15 mouse cellular contexts compared by ENCODE assay signal in the genomic region with DNA sequence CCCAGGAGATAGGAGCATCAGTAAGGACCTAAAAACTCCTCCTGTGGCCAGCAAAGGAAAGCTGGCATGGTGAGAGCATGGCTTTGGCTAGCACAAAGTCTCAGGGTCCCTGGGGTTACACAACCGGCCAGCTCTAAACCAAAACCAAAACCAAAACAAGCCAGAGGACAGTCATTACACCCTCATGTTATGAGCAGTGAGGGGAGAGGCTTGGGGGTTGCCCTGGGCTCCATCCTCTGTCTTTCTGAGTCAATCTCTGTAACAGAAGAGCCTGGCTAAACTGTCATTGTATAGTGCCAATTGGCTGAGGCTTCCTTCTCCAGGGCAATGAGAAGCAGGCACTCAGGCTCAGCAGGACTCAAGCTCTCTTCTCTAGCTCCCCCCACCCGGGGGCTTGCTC. TPM values are rescaled to one million over a fixed set of nuclear protein-coding genes. Genes with fewer than 3 reads are reported as not detected.
DNase-seq lines count a peak whose midpoint lies in the region; ATAC-seq and TF ChIP-seq lines count a peak whose summit lies in the region.
"Had no signal": no experiment of that assay in that cellular context is flagged by ENCODE, and none has a peak within 500 bp of the region (broad histone marks: within the 10 kb centered on the region; RNA-seq: fewer than 3 reads in every experiment).

No protein-coding gene starts in this region.

- TF ChIP-seq RAD21 in CH12.LX (IDR thresholded peaks at IDR 0.05; ENCODE audit: low read depth, low read length) = no peak

- no peak for TF ChIP-seq POLR2A in CH12.LX (IDR thresholded peaks at IDR 0.05; ENCODE audit: low read depth, low read length)

- 0 out of 2 replicates have a peak overlapping the region, but pooled peaks have one; percentile 23 for H3K27ac ChIP-seq in hindbrain, embryonic 10.5 days
- H3K27ac ChIP-seq in hindbrain, embryonic 11.5 days (ENCODE audit: low read depth, low read length) = no peak overlapping the region
- H3K27ac ChIP-seq in CH12.LX (ENCODE audit: insufficient read depth, low read depth) = no peak overlapping the region
- H3K27ac ChIP-seq in forebrain, embryonic 14.5 days (ENCODE audit: low read depth, low read length) = no peak overlapping the region
- H3K27ac ChIP-seq: intestine, embryonic 15.5 days; midbrain, embryonic 12.5 days had no signal

- WGBS in hindbrain, embryonic 10.5 days = 67% methylated on average over 2 of the region's 2 CpGs
- WGBS in hindbrain, embryonic 11.5 days = 67% methylated on average over 2 of the region's 2 CpGs
- 71% methylated on average over 2 of the region's 2 CpGs for WGBS in forebrain, embryonic 14.5 days

- peaks cover 20% of the 10 kb centered on the region; the same call in 1 of the 2 replicates for H3K4me1 ChIP-seq in hindbrain, embryonic 10.5 days (replicated peaks)
- no peaks in the 10 kb centered on the region for H3K4me1 ChIP-seq in hindbrain, embryonic 11.5 days (replicated peaks; ENCODE audit: control insufficient read depth, insufficient read depth, low read length)
- peaks cover 5 to 16% of the 10 kb centered on the region in 2 experiments; a peak in 3 of 4 replicates for H3K4me1 ChIP-seq in CH12.LX (ENCODE audit: control insufficient read depth in 1 of 2, insufficient read depth in 2 of 2)
- no peaks in the 10 kb centered on the region for H3K4me1 ChIP-seq in forebrain, embryonic 14.5 days (ENCODE audit: control insufficient read depth, insufficient read depth, low read length)

- no peak for ATAC-seq in hindbrain, embryonic 11.5 days (ENCODE audit: low FRiP score)
- ATAC-seq in inflammation-experienced regulatory T-cells, adult 6 months = peak; percentile 54
- ATAC-seq in frontal cortex, adult (ENCODE audit: low TSS enrichment) = no peak
- no peak for ATAC-seq in forebrain, embryonic 14.5 days
- ATAC-seq: intestine, embryonic 15.5 days had no signal

- peaks cover 14% of the 10 kb centered on the region; the same call in 1 of the 2 replicates for H3K27me3 ChIP-seq in hindbrain, embryonic 10.5 days (ENCODE audit: insufficient read depth, poor library complexity, severe bottlenecking)
- no peaks in the 10 kb centered on the region for H3K27me3 ChIP-seq in hindbrain, embryonic 11.5 days (ENCODE audit: control insufficient read depth, insufficient read depth, low read length)
- H3K27me3 ChIP-seq in CH12.LX (replicated peaks) = no peaks in the 10 kb centered on the region
- no peaks in the 10 kb centered on the region for H3K27me3 ChIP-seq in forebrain, embryonic 14.5 days (replicated peaks; ENCODE audit: control insufficient read depth, insufficient read depth, low read length)
- H3K27me3 ChIP-seq: intestine, embryonic 15.5 days had no signal

- H3K9ac ChIP-seq in hindbrain, embryonic 11.5 days (ENCODE audit: low read depth, low read length) = no peak overlapping the region
- H3K9ac ChIP-seq in CH12.LX (ENCODE audit: insufficient read depth, low read depth) = no peak overlapping the region
- H3K9ac ChIP-seq in forebrain, embryonic 14.5 days (ENCODE audit: low read length) = no peak overlapping the region
- H3K9ac ChIP-seq: intestine, embryonic 15.5 days; midbrain, embryonic 12.5 days had no signal

- TF ChIP-seq CTCF in CH12.LX (conservative IDR thresholded peaks at IDR 0.05 in 1 of 2, IDR thresholded peaks at IDR 0.05 in 1 of 2; ENCODE audit: low read depth in 2 of 2, low read length in 2 of 2) = no peak

- H3K36me3 ChIP-seq in hindbrain, embryonic 10.5 days = no peaks in the 10 kb centered on the region
- H3K36me3 ChIP-seq in hindbrain, embryonic 11.5 days (ENCODE audit: control insufficient read depth, insufficient read depth, low read length) = no peaks in the 10 kb centered on the region
- H3K36me3 ChIP-seq in CH12.LX (replicated peaks in 1 of 2; ENCODE audit: control insufficient read depth in 1 of 2, insufficient read depth in 1 of 2, low read length in 1 of 2) = no peaks in the 10 kb centered on the region
- no peaks in the 10 kb centered on the region for H3K36me3 ChIP-seq in forebrain, embryonic 14.5 days (ENCODE audit: control insufficient read depth, insufficient read depth, low read length)
- H3K36me3 ChIP-seq: intestine, embryonic 15.5 days; midbrain, embryonic 12.5 days had no signal

- no peak overlapping the region for H3K4me3 ChIP-seq in hindbrain, embryonic 10.5 days
- H3K4me3 ChIP-seq in hindbrain, embryonic 11.5 days (ENCODE audit: low read depth, low read length) = no peak overlapping the region
- no peak overlapping the region for H3K4me3 ChIP-seq in CH12.LX (replicated peaks in 1 of 3; ENCODE audit: low read depth in 2 of 3, low read length in 2 of 3, poor library complexity in 1 of 3)
- no peak overlapping the region for H3K4me3 ChIP-seq in forebrain, embryonic 14.5 days (ENCODE audit: low read depth, low read length)
- H3K4me3 ChIP-seq: intestine, embryonic 15.5 days; midbrain, embryonic 12.5 days had no signal

- no peaks in the 10 kb centered on the region for H3K79me2 ChIP-seq in CH12.LX (replicated peaks; ENCODE audit: control insufficient read depth, extremely low read depth, insufficient read depth, poor library complexity, severe bottlenecking)

- in situ Hi-C loops in CH12.LX (cut with MboI; ENCODE audit: low pct_ligation_motif_present, low pct_unique_long_range_greater_than_20kb, low sequenced_read_pairs) = loop anchor here (5.0 kb wide), 1 partner anchor 36 kb away; no protein-coding TSS in a partner anchor

- TF ChIP-seq EP300 in CH12.LX (IDR thresholded peaks at IDR 0.05; ENCODE audit: low read length) = peak; percentile 92

- H3K4me2 ChIP-seq in hindbrain, embryonic 11.5 days (replicated peaks; ENCODE audit: low read depth, low read length) = no peak overlapping the region
- peak overlapping the region; percentile 45; the same call in 1 of the 2 replicates for H3K4me2 ChIP-seq in CH12.LX (ENCODE audit: insufficient read depth, low read depth, poor library complexity, severe bottlenecking)
- H3K4me2 ChIP-seq in forebrain, embryonic 14.5 days (ENCODE audit: low read length) = no peak overlapping the region
- H3K4me2 ChIP-seq: intestine, embryonic 15.5 days; liver, embryonic 11.5 days; midbrain, embryonic 12.5 days had no signal

- no peaks in the 10 kb centered on the region for H3K9me3 ChIP-seq in hindbrain, embryonic 10.5 days
- H3K9me3 ChIP-seq in hindbrain, embryonic 11.5 days (ENCODE audit: control insufficient read depth, low read length) = no peaks in the 10 kb centered on the region
- no peaks in the 10 kb centered on the region for H3K9me3 ChIP-seq in CH12.LX (replicated peaks; ENCODE audit: low read length)
- no peaks in the 10 kb centered on the region for H3K9me3 ChIP-seq in forebrain, embryonic 14.5 days (replicated peaks; ENCODE audit: control insufficient read depth, low read length)
- H3K9me3 ChIP-seq: intestine, embryonic 15.5 days; midbrain, embryonic 12.5 days had no signal

- dilution Hi-C loops in CH12.LX (cut with MboI; ENCODE audit: extremely low pct_ligation_motif_present, extremely low pct_unique_long_range_greater_than_20kb, low sequenced_read_pairs) = no loop called here

- no peak for DNase-seq in hindbrain, embryonic 10.5 days (ENCODE audit: low spot score)
- no peak for DNase-seq in hindbrain, embryonic 11.5 days (ENCODE audit: low spot score)
- DNase-seq in A20 (ENCODE audit: low read depth, low spot score) (peak; percentile 39), CH12.LX (ENCODE audit: extremely low read depth) (peak; percentile 48)
- no peak for DNase-seq in c-Kit-positive CD71-positive TER-119-positive erythroid progenitor cells, embryonic 14.5 days (ENCODE audit: low spot score)
- DNase-seq in forebrain, embryonic 14.5 days (ENCODE audit: low spot score) = no peak
- DNase-seq: adrenal gland, postnatal 10 days; cerebellum, postnatal 36 days; heart, postnatal 10 days; thymus, postnatal 4 days had no signal

TF ChIP-seq in CH12.LX, 34 proteins besides CTCF, POLR2A, EP300 and RAD21 (continues in another document):
- no peak for TF ChIP-seq HCFC1 (IDR thresholded peaks at IDR 0.05; ENCODE audit: low read depth, low read length)
- peak; percentile 98 for TF ChIP-seq IRF4 (IDR thresholded peaks at IDR 0.05; ENCODE audit: low read depth, low read length)
- peak; percentile 45; the same call in 1 of the 2 replicates for TF ChIP-seq CHD2 (IDR thresholded peaks at IDR 0.05; ENCODE audit: low read length)
- TF ChIP-seq MXI1 (IDR thresholded peaks at IDR 0.05; ENCODE audit: low read depth, low read length) = peak; percentile 72; the same call in 1 of the 2 replicates
- peak; percentile 24; the same call in 1 of the 2 replicates for TF ChIP-seq SIN3A (IDR thresholded peaks at IDR 0.05; ENCODE audit: low read length)
- peak; percentile 92 for TF ChIP-seq JUND (conservative IDR thresholded peaks at IDR 0.05; ENCODE audit: low read depth, low read length)
- peak; percentile 95 for TF ChIP-seq ETS1 (conservative IDR thresholded peaks at IDR 0.05; ENCODE audit: low read depth, low read length)
- TF ChIP-seq CHD1 (IDR thresholded peaks at IDR 0.05; ENCODE audit: low read depth, low read length) = no peak
- no peak for TF ChIP-seq ELF1 (IDR thresholded peaks at IDR 0.05; ENCODE audit: low read depth, low read length)
- peak; percentile 57; the same call in 1 of the 2 replicates for TF ChIP-seq MEF2A (IDR thresholded peaks at IDR 0.05; ENCODE audit: borderline replicate concordance, low read depth, low read length)
- no peak for TF ChIP-seq TBP (conservative IDR thresholded peaks at IDR 0.05; ENCODE audit: low read depth, low read length)
- no peak for TF ChIP-seq E2F4 (IDR thresholded peaks at IDR 0.05; ENCODE audit: insufficient replicate concordance, low read depth, low read length)
- TF ChIP-seq RCOR1 (conservative IDR thresholded peaks at IDR 0.05; ENCODE audit: low read depth, low read length) = peak; percentile 86
- peak; percentile 87 for TF ChIP-seq JUN (IDR thresholded peaks at IDR 0.05; ENCODE audit: insufficient read depth, low read depth, low read length)
- TF ChIP-seq BHLHE40 (IDR thresholded peaks at IDR 0.05; ENCODE audit: low read depth, low read length) = peak; percentile 39; the same call in 1 of the 2 replicates
- no peak for TF ChIP-seq ZNF384 (IDR thresholded peaks at IDR 0.05; ENCODE audit: low read depth, low read length)
- TF ChIP-seq MAZ (IDR thresholded peaks at IDR 0.05; ENCODE audit: low read depth, low read length) = 0 out of 2 replicates have a peak, but pooled peaks have one; percentile 22
- TF ChIP-seq NELFE (IDR thresholded peaks at IDR 0.05; ENCODE audit: low read depth, low read length) = no peak

RNA-seq across cellular contexts. Expression of a gene that starts 46.6 kb away (rescaled TPM):
- polyA plus RNA-seq in hindbrain, embryonic 10.5 days (2016; fragmentation: Nextera tagmentation; extraction: Ambion mirVana) = 360 and 369 TPM in 2 replicates
- polyA plus RNA-seq in hindbrain, embryonic 11.5 days (2014; fragmentation: Nextera tagmentation; extraction: Ambion mirVana) = 394 and 397 TPM in 2 replicates
- total RNA-seq in CH12.LX (2012; rRNA removed) = 11.5 and 12.4 TPM in 2 replicates
- 38.0 and 42.9 TPM in 2 replicates for total RNA-seq in CH12.LX (2014; rRNA removed)
- 13.7 and 14.2 TPM in 2 replicates for polyA plus RNA-seq in CH12.LX (2012; ENCODE audit: insufficient read length, low read depth)
- polyA plus RNA-seq in inflammation-experienced regulatory T-cells, adult 6 months (2017; shearing (Covaris generic)) = 1,000 to 10,000 TPM in 1 of 3 experiments, 100 to 1,000 TPM in 2; 414 to 1,496 (median 414) TPM
- polyA plus RNA-seq in forebrain, embryonic 14.5 days (2014; fragmentation: Nextera tagmentation; extraction: Ambion mirVana) = 538 and 542 TPM in 2 replicates

Comparison
In these comparisons a context has a peak if more than half of its experiments do, and no peak if none do; other contexts are left out.
1. DNase-seq: peak in A20 (single experiment) and CH12.LX (single experiment); none in hindbrain, embryonic 10.5 days (single experiment), hindbrain, embryonic 11.5 days (single experiment), c-Kit-positive CD71-positive TER-119-positive erythroid progenitor cells, embryonic 14.5 days (single experiment) and forebrain, embryonic 14.5 days (single experiment).
2. RNA of a gene that starts 46.6 kb away (polyA plus RNA-seq): 538 to 542 TPM in forebrain, embryonic 14.5 days, 414 to 1,496 TPM in inflammation-experienced regulatory T-cells, adult 6 months, 394 to 397 TPM in hindbrain, embryonic 11.5 days and 360 to 369 TPM in hindbrain, embryonic 10.5 days; 13.7 to 14.2 TPM in CH12.LX; every median in the first group is over 10 times any median in the second.